Mouse (Mus musculus) MEL (cell line): Measurements from ENCODE around the gene Cyp2b10. TPM values are rescaled to one million over a fixed set of nuclear protein-coding genes. Genes with fewer than 3 reads are reported as not detected.

ENCODE experiments used
- DNase-seq: peaks from one replicate; pipeline ENCODE4 v3.0.0; 2011; ENCODE audit warnings: low read depth, low spot score
- H3K27ac ChIP-seq: 2 replicates; pipeline ENCODE4 v1.5.1; 2012; ENCODE audit warnings: low read depth, mild to moderate bottlenecking, control low read depth, low read length, moderate library complexity; ENCODE audit not compliant: control insufficient read depth
- H3K27me3 ChIP-seq, 2 experiments: fragments of 150-350 bp in 1 of 2; sonication (generic) in 1 of 2; 2 replicates each; pipeline ENCODE4 v1.6.1; 2012; ENCODE audit warnings: low read length in 2 of 2, mild to moderate bottlenecking in 2 of 2, improper control_type of control experiment in 1 of 2, moderate library complexity in 1 of 2; ENCODE audit not compliant: insufficient read depth in 2 of 2, control insufficient read depth in 1 of 2
- H3K36me3 ChIP-seq, 2 experiments: 2 replicates each; pipeline ENCODE4 v1.6.1; 2012 to 2014; ENCODE audit warnings: low read length in 2 of 2, improper control_type of control experiment in 1 of 2, inconsistent platforms in 1 of 2, mild to moderate bottlenecking in 1 of 2; ENCODE audit not compliant: insufficient read depth in 2 of 2, control insufficient read depth in 1 of 2
- H3K4me1 ChIP-seq, 2 experiments: fragments of 150-350 bp in 1 of 2; sonication (generic) in 1 of 2; 2 replicates each; pipeline ENCODE4 v1.6.1; 2012; ENCODE audit warnings: low read length in 2 of 2, improper control_type of control experiment in 1 of 2, mild to moderate bottlenecking in 1 of 2; ENCODE audit not compliant: insufficient read depth in 2 of 2, control insufficient read depth in 1 of 2
- H3K4me3 ChIP-seq, 2 experiments: fragments of 150-350 bp in 1 of 2; sonication (generic) in 1 of 2; 2 replicates each; pipeline ENCODE4 v1.5.1; 2012; ENCODE audit warnings: low read depth in 2 of 2, low read length in 2 of 2, mild to moderate bottlenecking in 2 of 2, moderate library complexity in 2 of 2, control low read depth in 1 of 2, improper control_type of control experiment in 1 of 2; ENCODE audit not compliant: control insufficient read depth in 1 of 2, insufficient read depth in 1 of 2
- H3K79me2 ChIP-seq: 2 replicates; pipeline ENCODE4 v1.6.1; 2012; ENCODE audit warnings: mild to moderate bottlenecking, low read length, moderate library complexity; ENCODE audit not compliant: control insufficient read depth, poor library complexity, insufficient read depth
- H3K9ac ChIP-seq: 2 replicates; pipeline ENCODE4 v1.6.1; 2012; ENCODE audit warnings: low read depth, mild to moderate bottlenecking, control low read depth, low read length, moderate library complexity; ENCODE audit not compliant: control insufficient read depth, poor library complexity, severe bottlenecking
- H3K9me3 ChIP-seq: fragments of 150-350 bp; sonication (generic); replicated peaks from 2 replicates; pipeline ENCODE4 v1.6.1; 2012; ENCODE audit warnings: mild to moderate bottlenecking, low read length, improper control_type of control experiment, moderate library complexity; ENCODE audit not compliant: insufficient read depth
- BHLHE40 ChIP-seq: IDR thresholded peaks from 2 replicates; pipeline ENCODE4 v1.6.1; 2012; ENCODE audit warnings: low read depth, mild to moderate bottlenecking, inconsistent platforms, low read length, improper control_type of control experiment, borderline replicate concordance
- CHD2 ChIP-seq: IDR thresholded peaks from 2 replicates; pipeline ENCODE4 v1.6.1; 2011; ENCODE audit warnings: low read length, improper control_type of control experiment
- CTCF ChIP-seq, 3 experiments: IDR thresholded peaks in 2 of 3; conservative IDR thresholded peaks in 1 of 3; 2 replicates each; pipeline ENCODE4 v1.5.1; 2011 to 2012; ENCODE audit warnings: low read length in 3 of 3, low read depth in 2 of 3, mild to moderate bottlenecking in 2 of 3, improper control_type of control experiment in 1 of 3, inconsistent platforms in 1 of 3, mixed read lengths in 1 of 3, moderate library complexity in 1 of 3; ENCODE audit not compliant: control insufficient read depth in 1 of 3, insufficient read depth in 1 of 3, poor library complexity in 1 of 3, severe bottlenecking in 1 of 3
- E2F4 ChIP-seq: IDR thresholded peaks from 2 replicates; pipeline ENCODE4 v1.6.1; 2011; ENCODE audit warnings: low read depth, low read length, improper control_type of control experiment, borderline replicate concordance
- GABPA ChIP-seq: IDR thresholded peaks from 2 replicates; pipeline ENCODE4 v1.6.1; 2012; ENCODE audit warnings: low read depth, mild to moderate bottlenecking, inconsistent platforms, low read length, improper control_type of control experiment, moderate library complexity
- GATA1 ChIP-seq: IDR thresholded peaks from 2 replicates; pipeline ENCODE4 v1.6.1; 2011; ENCODE audit warnings: low read depth, low read length, improper control_type of control experiment
- HCFC1 ChIP-seq: IDR thresholded peaks from 2 replicates; pipeline ENCODE4 v1.6.1; 2012; ENCODE audit warnings: low read depth, mild to moderate bottlenecking, inconsistent platforms, low read length, improper control_type of control experiment, moderate library complexity
- KAT2A ChIP-seq: conservative IDR thresholded peaks from 2 replicates; pipeline ENCODE4 v1.6.1; 2012; ENCODE audit warnings: low read depth, low read length, improper control_type of control experiment, inconsistent platforms
- MAFK ChIP-seq: IDR thresholded peaks from 2 replicates; pipeline ENCODE4 v1.6.1; 2011; ENCODE audit warnings: low read depth, mild to moderate bottlenecking, low read length, improper control_type of control experiment, borderline replicate concordance
- MAX ChIP-seq: IDR thresholded peaks from 2 replicates; pipeline ENCODE4 v1.6.1; 2011; ENCODE audit warnings: low read length, improper control_type of control experiment
- MEF2A ChIP-seq: IDR thresholded peaks from 2 replicates; pipeline ENCODE4 v1.6.1; 2014; ENCODE audit warnings: low read depth, mild to moderate bottlenecking, inconsistent platforms, low read length, improper control_type of control experiment; ENCODE audit not compliant: poor library complexity, insufficient replicate concordance, severe bottlenecking; ENCODE audit errors: extremely low read depth
- MXI1 ChIP-seq: IDR thresholded peaks from 2 replicates; pipeline ENCODE4 v1.6.1; 2011; ENCODE audit warnings: mild to moderate bottlenecking, low read depth, low read length, improper control_type of control experiment
- MYB ChIP-seq: IDR thresholded peaks from 2 replicates; pipeline ENCODE4 v1.6.1; 2011; ENCODE audit warnings: mild to moderate bottlenecking, low read depth, low read length, improper control_type of control experiment
- MYC ChIP-seq: IDR thresholded peaks from 2 replicates; pipeline ENCODE4 v1.6.1; 2011; ENCODE audit warnings: low read depth, mild to moderate bottlenecking, low read length, improper control_type of control experiment, moderate library complexity
- NRF1 ChIP-seq: IDR thresholded peaks from 2 replicates; pipeline ENCODE4 v1.6.1; 2014; ENCODE audit warnings: low read depth, mild to moderate bottlenecking, inconsistent platforms, low read length, improper control_type of control experiment, moderate library complexity; ENCODE audit not compliant: poor library complexity, insufficient read depth, severe bottlenecking
- POLR2A ChIP-seq, 2 experiments: IDR thresholded peaks; 2 replicates each; pipeline ENCODE4 v1.6.1; 2011 to 2012; ENCODE audit warnings: low read length in 2 of 2, mild to moderate bottlenecking in 2 of 2, control low read depth in 1 of 2, improper control_type of control experiment in 1 of 2, low read depth in 1 of 2, moderate library complexity in 1 of 2; ENCODE audit not compliant: control insufficient read depth in 1 of 2, insufficient read depth in 1 of 2, poor library complexity in 1 of 2
- POLR2AphosphoS5 ChIP-seq: IDR thresholded peaks from 2 replicates; pipeline ENCODE4 v1.6.1; 2012; ENCODE audit warnings: low read depth, borderline replicate concordance, mild to moderate bottlenecking, inconsistent platforms, low read length, moderate library complexity, mixed read lengths
- RAD21 ChIP-seq: IDR thresholded peaks from 2 replicates; pipeline ENCODE4 v1.6.1; 2011; ENCODE audit warnings: mild to moderate bottlenecking, low read depth, low read length, improper control_type of control experiment
- RCOR1 ChIP-seq: IDR thresholded peaks from 2 replicates; pipeline ENCODE4 v1.6.1; 2012; ENCODE audit warnings: low read depth, mild to moderate bottlenecking, inconsistent platforms, low read length, improper control_type of control experiment
- SMC3 ChIP-seq: IDR thresholded peaks from 2 replicates; pipeline ENCODE4 v1.6.1; 2011; ENCODE audit warnings: low read depth, low read length, improper control_type of control experiment
- TAL1 ChIP-seq: IDR thresholded peaks from 2 replicates; pipeline ENCODE4 v1.6.1; 2012; ENCODE audit warnings: mild to moderate bottlenecking, inconsistent platforms, low read length, moderate library complexity, mixed read lengths
- UBTF ChIP-seq: IDR thresholded peaks from 2 replicates; pipeline ENCODE4 v1.6.1; 2012; ENCODE audit warnings: low read depth, mild to moderate bottlenecking, inconsistent platforms, low read length, improper control_type of control experiment, moderate library complexity, borderline replicate concordance; ENCODE audit not compliant: insufficient read depth
- USF2 ChIP-seq, 2 experiments: IDR thresholded peaks; 2 replicates each; pipeline ENCODE4 v1.6.1; 2011 to 2012; ENCODE audit warnings: improper control_type of control experiment in 2 of 2, low read length in 2 of 2, borderline replicate concordance in 1 of 2, inconsistent platforms in 1 of 2, low read depth in 1 of 2, mild to moderate bottlenecking in 1 of 2; ENCODE audit not compliant: insufficient read depth in 1 of 2
- ZC3H11A ChIP-seq: IDR thresholded peaks from 2 replicates; pipeline ENCODE4 v1.6.1; 2012; ENCODE audit warnings: low read depth, mild to moderate bottlenecking, inconsistent platforms, low read length, improper control_type of control experiment
- ZNF384 ChIP-seq: IDR thresholded peaks from 2 replicates; pipeline ENCODE4 v1.6.1; 2012; ENCODE audit warnings: low read depth, mild to moderate bottlenecking, inconsistent platforms, low read length, improper control_type of control experiment
- polyA plus RNA-seq, 2 experiments: library from polyadenylated mRNA; stranded (reverse) in 1 of 2; unstranded in 1 of 2; fragments of >175 nt in 1 of 2; fragments of >200 nt in 1 of 2; gene quantifications; 2 replicates each; pipeline versions ENCODE4 v1.2.1 to v1.2.4; 2012; ENCODE audit warnings: low replicate concordance in 2 of 2, low read depth in 1 of 2; ENCODE audit not compliant: insufficient read length in 2 of 2, insufficient read depth in 1 of 2, missing spikeins in 1 of 2
- total RNA-seq: library from RNA; depleted of rRNA; stranded (reverse); fragments of 300-350 nt; gene quantifications from 2 replicates; pipeline ENCODE4 v1.2.3, GENCODE M21; 2012

The Cyp2b10 gene
- total and polyA plus RNA-seq, 3 experiments: not detected

DNA sequence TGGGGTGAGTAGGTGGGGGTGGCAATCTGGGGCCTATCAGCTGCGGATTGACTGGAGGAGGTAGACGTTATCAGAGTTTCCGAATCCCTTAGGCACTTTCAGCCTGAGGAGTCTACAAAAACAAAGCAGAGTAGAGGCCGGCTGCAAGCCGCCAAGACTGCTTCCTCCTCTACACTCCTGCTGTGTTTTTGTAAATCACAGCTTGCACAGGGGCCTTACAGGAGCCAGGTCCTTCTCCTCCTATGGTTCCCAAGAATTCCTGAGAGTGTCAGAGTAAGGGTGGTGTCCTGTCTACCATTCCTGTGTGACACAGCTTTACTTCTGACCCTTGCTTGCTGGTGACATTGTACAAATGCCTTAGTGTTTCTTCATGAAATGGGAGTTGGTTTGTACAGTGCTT is 32.6 kb upstream of the Cyp2b10 start:
- H3K9ac ChIP-seq: no peak overlapping the region
- DNase-seq: no peak
- H3K27ac ChIP-seq: no peak overlapping the region
- no peaks in the 10 kb centered on the region for H3K36me3 ChIP-seq
- no peaks in the 10 kb centered on the region for H3K79me2 ChIP-seq
- no peak overlapping the region for H3K4me3 ChIP-seq
- no peak for TF ChIP-seq ZNF384
- no peaks in the 10 kb centered on the region for H3K27me3 ChIP-seq
- H3K4me1 ChIP-seq: no peaks in the 10 kb centered on the region
- no peaks in the 10 kb centered on the region for H3K9me3 ChIP-seq

DNA sequence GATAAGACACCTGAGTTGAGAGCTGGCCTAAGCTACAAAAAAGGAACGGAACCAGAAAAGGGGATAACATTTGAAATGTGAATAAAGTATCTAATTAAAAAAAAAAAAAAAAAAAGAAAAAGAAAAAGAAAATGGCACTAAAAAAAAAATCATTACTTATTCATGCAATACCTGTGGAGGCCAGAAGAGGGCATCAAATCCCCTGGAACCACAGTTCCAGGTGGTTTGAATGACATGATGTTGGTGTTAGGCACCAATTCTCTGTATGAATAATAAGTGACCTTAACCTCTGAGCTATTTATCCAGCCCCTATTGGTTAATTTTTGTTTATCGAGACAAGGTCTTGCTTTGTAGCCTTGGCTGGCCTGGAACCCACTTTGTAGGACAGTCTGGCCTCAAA is 27.6 kb upstream of the Cyp2b10 start:
- H3K4me3 ChIP-seq: no peak overlapping the region
- no peaks in the 10 kb centered on the region for H3K4me1 ChIP-seq
- no peaks in the 10 kb centered on the region for H3K27me3 ChIP-seq
- no peaks in the 10 kb centered on the region for H3K79me2 ChIP-seq
- no peak overlapping the region for H3K27ac ChIP-seq
- peak; percentile 8 for DNase-seq
- no peaks in the 10 kb centered on the region for H3K36me3 ChIP-seq
- TF ChIP-seq KAT2A: no peak
- TF ChIP-seq CTCF (IDR thresholded peaks at IDR 0.05 in 2 of 3, conservative IDR thresholded peaks at IDR 0.05 in 1 of 3; ENCODE audit: control insufficient read depth in 1 of 3, insufficient read depth in 1 of 3, low read depth in 2 of 3, low read length in 3 of 3, poor library complexity in 1 of 3, severe bottlenecking in 1 of 3): peak; percentile 19 to 33 (median 32); a peak in 4 of 6 replicates
- no peak for TF ChIP-seq MYB
- no peak for TF ChIP-seq TAL1
- no peak for TF ChIP-seq UBTF
- TF ChIP-seq ZC3H11A: peak; percentile 24
- no peak for TF ChIP-seq POLR2AphosphoS5
- TF ChIP-seq RCOR1: no peak
- no peak for TF ChIP-seq GABPA
- TF ChIP-seq SMC3: peak; percentile 29; the same call in 1 of the 2 replicates
- TF ChIP-seq ZNF384: peak; percentile 63
- no peak for TF ChIP-seq BHLHE40
- peak; percentile 38 for TF ChIP-seq RAD21
- no peak overlapping the region for H3K9ac ChIP-seq
- no peaks in the 10 kb centered on the region for H3K9me3 ChIP-seq

DNA sequence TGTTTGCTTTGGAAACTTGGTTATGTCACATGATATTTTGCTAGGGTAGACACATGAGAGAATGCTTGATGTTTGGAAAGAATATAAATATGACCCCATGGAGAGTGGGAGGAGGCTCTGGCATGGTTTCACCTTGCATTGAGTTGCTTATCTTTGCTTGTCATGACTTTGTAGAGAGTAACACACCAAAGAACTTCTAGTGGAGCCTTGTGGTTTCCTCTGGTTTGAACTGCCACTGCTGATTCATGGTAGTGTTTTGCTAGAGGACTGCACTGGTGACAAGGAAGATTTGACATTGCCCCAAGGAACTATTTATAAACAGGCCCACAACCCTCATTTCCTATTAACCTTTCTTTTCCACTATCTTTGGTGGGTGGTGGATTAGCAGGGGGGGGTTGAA is 24.8 kb upstream of the Cyp2b10 start:
- DNase-seq: no peak
- Histone ChIP-seq H3K27ac (no peak overlapping the region), H3K79me2 (no peaks in the 10 kb centered on the region), H3K4me3 (no peak overlapping the region), H3K27me3 (no peaks in the 10 kb centered on the region), H3K4me1 (no peaks in the 10 kb centered on the region), H3K36me3 (no peaks in the 10 kb centered on the region), H3K9me3 (no peaks in the 10 kb centered on the region), H3K9ac (no peak overlapping the region)
- TF ChIP-seq MYB (no peak), USF2 (IDR thresholded peaks at IDR 0.05; ENCODE audit: borderline replicate concordance in 1 of 2, insufficient read depth in 1 of 2, low read depth in 1 of 2, low read length in 2 of 2) (no peak), TAL1 (no peak), MAX (no peak), NRF1 (no peak), CHD2 (no peak), MXI1 (no peak), HCFC1 (no peak), MAFK (no peak), POLR2AphosphoS5 (no peak), E2F4 (no peak), SMC3 (no peak), MEF2A (no peak), GATA1 (no peak), KAT2A (no peak), UBTF (no peak), POLR2A (IDR thresholded peaks at IDR 0.05; ENCODE audit: control insufficient read depth in 1 of 2, insufficient read depth in 1 of 2, low read depth in 1 of 2, low read length in 2 of 2, poor library complexity in 1 of 2) (no peak), ZNF384 (no peak), MYC (no peak)
